Mouse (Mus musculus) MEL (cell line): Measurements from ENCODE around the gene Phf5a. TPM values are rescaled to one million over a fixed set of nuclear protein-coding genes. Genes with fewer than 3 reads are reported as not detected.

Experiments used
- DNase-seq: peaks from one replicate; pipeline ENCODE4 v3.0.0; 2011; ENCODE audit warnings: low read depth, low spot score
- H3K27ac ChIP-seq: 2 replicates; pipeline ENCODE4 v1.5.1; 2012; ENCODE audit warnings: low read depth, mild to moderate bottlenecking, control low read depth, low read length, moderate library complexity; ENCODE audit not compliant: control insufficient read depth
- H3K27me3 ChIP-seq, 2 experiments: fragments of 150-350 bp in 1 of 2; sonication (generic) in 1 of 2; 2 replicates each; pipeline ENCODE4 v1.6.1; 2012; ENCODE audit warnings: low read length in 2 of 2, mild to moderate bottlenecking in 2 of 2, improper control_type of control experiment in 1 of 2, moderate library complexity in 1 of 2; ENCODE audit not compliant: insufficient read depth in 2 of 2, control insufficient read depth in 1 of 2
- H3K36me3 ChIP-seq, 2 experiments: 2 replicates each; pipeline ENCODE4 v1.6.1; 2012 to 2014; ENCODE audit warnings: low read length in 2 of 2, improper control_type of control experiment in 1 of 2, inconsistent platforms in 1 of 2, mild to moderate bottlenecking in 1 of 2; ENCODE audit not compliant: insufficient read depth in 2 of 2, control insufficient read depth in 1 of 2
- H3K4me1 ChIP-seq, 2 experiments: fragments of 150-350 bp in 1 of 2; sonication (generic) in 1 of 2; 2 replicates each; pipeline ENCODE4 v1.6.1; 2012; ENCODE audit warnings: low read length in 2 of 2, improper control_type of control experiment in 1 of 2, mild to moderate bottlenecking in 1 of 2; ENCODE audit not compliant: insufficient read depth in 2 of 2, control insufficient read depth in 1 of 2
- H3K4me3 ChIP-seq, 2 experiments: fragments of 150-350 bp in 1 of 2; sonication (generic) in 1 of 2; 2 replicates each; pipeline ENCODE4 v1.5.1; 2012; ENCODE audit warnings: low read depth in 2 of 2, low read length in 2 of 2, mild to moderate bottlenecking in 2 of 2, moderate library complexity in 2 of 2, control low read depth in 1 of 2, improper control_type of control experiment in 1 of 2; ENCODE audit not compliant: control insufficient read depth in 1 of 2, insufficient read depth in 1 of 2
- H3K79me2 ChIP-seq: 2 replicates; pipeline ENCODE4 v1.6.1; 2012; ENCODE audit warnings: mild to moderate bottlenecking, low read length, moderate library complexity; ENCODE audit not compliant: control insufficient read depth, poor library complexity, insufficient read depth
- H3K9ac ChIP-seq: 2 replicates; pipeline ENCODE4 v1.6.1; 2012; ENCODE audit warnings: low read depth, mild to moderate bottlenecking, control low read depth, low read length, moderate library complexity; ENCODE audit not compliant: control insufficient read depth, poor library complexity, severe bottlenecking
- H3K9me3 ChIP-seq: fragments of 150-350 bp; sonication (generic); replicated peaks from 2 replicates; pipeline ENCODE4 v1.6.1; 2012; ENCODE audit warnings: mild to moderate bottlenecking, low read length, improper control_type of control experiment, moderate library complexity; ENCODE audit not compliant: insufficient read depth
- CHD2 ChIP-seq: IDR thresholded peaks from 2 replicates; pipeline ENCODE4 v1.6.1; 2011; ENCODE audit warnings: low read length, improper control_type of control experiment
- ELF1 ChIP-seq: IDR thresholded peaks from 2 replicates; pipeline ENCODE4 v1.6.1; 2014; ENCODE audit warnings: low read depth, mild to moderate bottlenecking, inconsistent platforms, low read length, improper control_type of control experiment, moderate library complexity
- EP300 ChIP-seq, 2 experiments: IDR thresholded peaks; 2 replicates each; pipeline ENCODE4 v1.6.1; 2011; ENCODE audit warnings: improper control_type of control experiment in 2 of 2, low read length in 2 of 2, low read depth in 1 of 2, mild to moderate bottlenecking in 1 of 2
- ETS1 ChIP-seq: IDR thresholded peaks from 2 replicates; pipeline ENCODE4 v1.6.1; 2012; ENCODE audit warnings: low read depth, mild to moderate bottlenecking, inconsistent platforms, low read length, improper control_type of control experiment, moderate library complexity
- GABPA ChIP-seq: IDR thresholded peaks from 2 replicates; pipeline ENCODE4 v1.6.1; 2012; ENCODE audit warnings: low read depth, mild to moderate bottlenecking, inconsistent platforms, low read length, improper control_type of control experiment, moderate library complexity
- GATA1 ChIP-seq: IDR thresholded peaks from 2 replicates; pipeline ENCODE4 v1.6.1; 2011; ENCODE audit warnings: low read depth, low read length, improper control_type of control experiment
- JUND ChIP-seq: IDR thresholded peaks from 2 replicates; pipeline ENCODE4 v1.6.1; 2011; ENCODE audit warnings: low read depth, mild to moderate bottlenecking, improper control_type of control experiment, low read length
- KAT2A ChIP-seq: conservative IDR thresholded peaks from 2 replicates; pipeline ENCODE4 v1.6.1; 2012; ENCODE audit warnings: low read depth, low read length, improper control_type of control experiment, inconsistent platforms
- MAFK ChIP-seq: IDR thresholded peaks from 2 replicates; pipeline ENCODE4 v1.6.1; 2011; ENCODE audit warnings: low read depth, mild to moderate bottlenecking, low read length, improper control_type of control experiment, borderline replicate concordance
- MAX ChIP-seq: IDR thresholded peaks from 2 replicates; pipeline ENCODE4 v1.6.1; 2011; ENCODE audit warnings: low read length, improper control_type of control experiment
- MAZ ChIP-seq: IDR thresholded peaks from 2 replicates; pipeline ENCODE4 v1.6.1; 2012; ENCODE audit warnings: low read depth, mild to moderate bottlenecking, inconsistent platforms, low read length, improper control_type of control experiment
- MXI1 ChIP-seq: IDR thresholded peaks from 2 replicates; pipeline ENCODE4 v1.6.1; 2011; ENCODE audit warnings: mild to moderate bottlenecking, low read depth, low read length, improper control_type of control experiment
- MYC ChIP-seq: IDR thresholded peaks from 2 replicates; pipeline ENCODE4 v1.6.1; 2011; ENCODE audit warnings: low read depth, mild to moderate bottlenecking, low read length, improper control_type of control experiment, moderate library complexity
- NELFE ChIP-seq: IDR thresholded peaks from 2 replicates; pipeline ENCODE4 v1.6.1; 2011; ENCODE audit warnings: low read depth, low read length, improper control_type of control experiment
- NRF1 ChIP-seq: IDR thresholded peaks from 2 replicates; pipeline ENCODE4 v1.6.1; 2014; ENCODE audit warnings: low read depth, mild to moderate bottlenecking, inconsistent platforms, low read length, improper control_type of control experiment, moderate library complexity; ENCODE audit not compliant: poor library complexity, insufficient read depth, severe bottlenecking
- POLR2A ChIP-seq, 2 experiments: IDR thresholded peaks; 2 replicates each; pipeline ENCODE4 v1.6.1; 2011 to 2012; ENCODE audit warnings: low read length in 2 of 2, mild to moderate bottlenecking in 2 of 2, control low read depth in 1 of 2, improper control_type of control experiment in 1 of 2, low read depth in 1 of 2, moderate library complexity in 1 of 2; ENCODE audit not compliant: control insufficient read depth in 1 of 2, insufficient read depth in 1 of 2, poor library complexity in 1 of 2
- RAD21 ChIP-seq: IDR thresholded peaks from 2 replicates; pipeline ENCODE4 v1.6.1; 2011; ENCODE audit warnings: mild to moderate bottlenecking, low read depth, low read length, improper control_type of control experiment
- TAL1 ChIP-seq: IDR thresholded peaks from 2 replicates; pipeline ENCODE4 v1.6.1; 2012; ENCODE audit warnings: mild to moderate bottlenecking, inconsistent platforms, low read length, moderate library complexity, mixed read lengths
- TCF12 ChIP-seq: IDR thresholded peaks from 2 replicates; pipeline ENCODE4 v1.6.1; 2014; ENCODE audit warnings: low read depth, mild to moderate bottlenecking, inconsistent platforms, low read length, improper control_type of control experiment, moderate library complexity
- ZC3H11A ChIP-seq: IDR thresholded peaks from 2 replicates; pipeline ENCODE4 v1.6.1; 2012; ENCODE audit warnings: low read depth, mild to moderate bottlenecking, inconsistent platforms, low read length, improper control_type of control experiment
- ZMIZ1 ChIP-seq: IDR thresholded peaks from 2 replicates; pipeline ENCODE4 v1.6.1; 2012; ENCODE audit warnings: low read depth, mild to moderate bottlenecking, inconsistent platforms, low read length, improper control_type of control experiment, moderate library complexity
- polyA plus RNA-seq, 2 experiments: library from polyadenylated mRNA; stranded (reverse) in 1 of 2; unstranded in 1 of 2; fragments of >175 nt in 1 of 2; fragments of >200 nt in 1 of 2; gene quantifications; 2 replicates each; pipeline versions ENCODE4 v1.2.1 to v1.2.4; 2012; ENCODE audit warnings: low replicate concordance in 2 of 2, low read depth in 1 of 2; ENCODE audit not compliant: insufficient read length in 2 of 2, insufficient read depth in 1 of 2, missing spikeins in 1 of 2
- total RNA-seq: library from RNA; depleted of rRNA; stranded (reverse); fragments of 300-350 nt; gene quantifications from 2 replicates; pipeline ENCODE4 v1.2.3, GENCODE M21; 2012

The Phf5a gene
- total and polyA plus RNA-seq, 3 experiments, result 128 to 164 TPM; not detected in 1

GRCm38 (mm10) chr15:81836966-81837920 is 34.5 kb downstream of the Phf5a start:
- no peaks in the 10 kb centered on the region for H3K9me3 ChIP-seq
- peaks cover 17 to 25% of the 10 kb centered on the region in 2 experiments for H3K4me1 ChIP-seq
- H3K9ac ChIP-seq, result peak overlapping the region; percentile 72
- no peaks in the 10 kb centered on the region; the same call in 1 of the 2 replicates for H3K79me2 ChIP-seq
- DNase-seq, result peak; percentile 49
- H3K36me3 ChIP-seq, result peaks cover 0 to 3% of the 10 kb centered on the region in 2 experiments; a peak in 1 of 4 replicates
- no peaks in the 10 kb centered on the region for H3K27me3 ChIP-seq
- TF ChIP-seq MXI1 (peak; percentile 17; the same call in 1 of the 2 replicates), RAD21 (no peak)
- peak overlapping the region; percentile 20; the same call in 1 of the 2 replicates for H3K27ac ChIP-seq
- H3K4me3 ChIP-seq, result peak overlapping the region; percentile 75 to 78; a peak in 3 of 4 replicates

- Histone ChIP-seq H3K27ac (peak overlapping the region; percentile 58), H3K79me2 (no peaks in the 10 kb centered on the region; the same call in 1 of the 2 replicates), H3K27me3 (no peaks in the 10 kb centered on the region), H3K4me3 (peak overlapping the region; percentile 75 to 78), H3K9ac (peak overlapping the region; percentile 72), H3K36me3 (peaks cover 0 to 3% of the 10 kb centered on the region in 2 experiments; a peak in 1 of 4 replicates), H3K9me3 (no peaks in the 10 kb centered on the region), H3K4me1 (peaks cover 17 to 30% of the 10 kb centered on the region in 2 experiments)
- TF ChIP-seq TCF12, result peak; percentile 55; the same call in 1 of the 2 replicates
- no peak for TF ChIP-seq JUND
- 0 out of 2 replicates have a peak, but pooled peaks have one; percentile 32 for TF ChIP-seq NELFE
- TF ChIP-seq ELF1, result 0 out of 2 replicates have a peak, but pooled peaks have one; percentile 30
- 0 out of 4 replicates have a peak, but pooled peaks have one; percentile 8 to 29 for TF ChIP-seq POLR2A (IDR thresholded peaks at IDR 0.05; ENCODE audit: control insufficient read depth in 1 of 2, insufficient read depth in 1 of 2, low read depth in 1 of 2, low read length in 2 of 2, poor library complexity in 1 of 2)
- no peak for TF ChIP-seq ETS1
- no peak for TF ChIP-seq KAT2A
- TF ChIP-seq ZC3H11A, result no peak
- TF ChIP-seq MAFK, result no peak
- TF ChIP-seq GABPA, result no peak
- TF ChIP-seq ZMIZ1, result no peak
- TF ChIP-seq MAX, result 0 out of 2 replicates have a peak, but pooled peaks have one; percentile 37
- peak; percentile 30; the same call in 1 of the 2 replicates for TF ChIP-seq NRF1
- TF ChIP-seq MAZ, result peak; percentile 64; the same call in 1 of the 2 replicates
- TF ChIP-seq EP300 (IDR thresholded peaks at IDR 0.05; ENCODE audit: low read depth in 1 of 2, low read length in 2 of 2), result peak; percentile 33 to 51; a peak in 3 of 4 replicates
- TF ChIP-seq MYC, result no peak
- TF ChIP-seq GATA1, result no peak
- peak; percentile 41 for TF ChIP-seq TAL1
- TF ChIP-seq CHD2, result peak; percentile 30; the same call in 1 of the 2 replicates
- DNase-seq, result peak; percentile 77
Observed at GRCm38 (mm10) chr15:81836124-81836821, 35.4 kb downstream of the Phf5a start.
